Mouse (Mus musculus): ENCODE data around the gene Cs.
"Not testable (repeated sequence)": the region's sequence is repeated elsewhere in the genome, so short reads cannot be mapped to it uniquely, and the experiment has no call there.

Cs gene

DNA sequence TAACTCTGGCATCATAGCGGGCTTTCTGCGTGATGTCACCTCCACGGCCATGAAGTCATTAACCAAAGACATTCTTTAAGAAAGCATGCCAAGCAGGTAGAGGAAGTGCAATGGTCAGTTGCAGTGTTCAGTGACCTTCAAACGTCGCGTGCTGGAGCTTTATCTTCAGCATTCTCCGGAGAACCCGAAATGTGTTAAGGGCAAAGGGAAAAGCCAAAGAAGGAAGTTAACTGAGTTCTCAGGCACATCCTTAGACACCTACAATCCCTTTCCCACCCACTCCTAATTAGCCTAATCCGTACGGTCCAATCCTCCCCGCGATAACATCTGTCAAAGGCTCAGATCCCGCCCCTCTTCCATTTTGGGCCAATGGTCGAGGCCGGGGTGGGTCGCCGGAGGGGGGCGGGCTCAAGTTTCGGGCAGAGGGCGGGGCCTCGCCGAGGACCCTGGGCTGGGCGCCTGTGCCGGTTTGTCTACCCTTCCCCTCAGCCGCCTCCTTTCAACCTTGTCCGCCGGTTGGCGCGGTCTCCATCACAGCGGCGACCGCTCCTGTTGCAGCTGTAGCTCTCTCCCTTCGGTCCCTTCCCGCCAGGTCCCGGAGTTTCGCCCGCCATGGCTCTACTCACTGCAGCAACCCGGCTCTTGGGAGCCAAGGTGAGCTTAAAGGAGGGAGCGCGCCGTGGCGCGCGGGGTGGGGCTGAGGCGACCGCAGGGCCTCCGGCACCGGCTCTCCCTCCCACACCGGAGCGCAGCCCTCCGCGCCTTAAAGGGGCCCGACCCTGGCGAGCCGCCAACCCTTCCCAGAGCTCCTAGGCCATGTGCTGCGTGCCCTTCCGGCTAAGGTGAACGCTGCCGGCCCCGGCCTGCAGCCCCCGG is at the start of gene Cs:
Gene Cs, plus strand, starts transcription at position 429 of the 876 bp plus-strand sequence.
- peak; percentile 99 for DNase-seq (ENCODE audit: low read depth)

DNA sequence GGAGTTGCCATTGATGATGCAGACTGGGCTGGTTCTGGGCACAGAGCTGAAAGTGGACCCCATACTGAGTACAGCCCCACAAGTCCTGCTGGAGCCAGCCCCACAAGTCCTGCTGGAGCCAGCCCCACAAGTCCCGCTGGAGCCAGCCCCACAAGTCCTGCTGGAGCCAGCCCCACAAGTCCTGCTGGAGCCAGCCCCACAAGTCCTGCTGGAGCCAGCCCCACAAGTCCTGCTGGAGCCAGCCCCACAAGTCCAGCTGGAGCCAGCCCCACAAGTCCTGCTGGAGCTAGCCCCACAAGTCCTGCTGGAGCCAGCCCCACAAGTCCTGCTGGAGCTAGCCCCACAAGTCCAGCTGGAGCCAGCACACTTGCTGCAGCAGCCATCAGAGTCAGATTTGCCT is 46.9 kb upstream of the Cs start:
- DNase-seq (ENCODE audit: low read depth): not testable (repeated sequence)

DNA sequence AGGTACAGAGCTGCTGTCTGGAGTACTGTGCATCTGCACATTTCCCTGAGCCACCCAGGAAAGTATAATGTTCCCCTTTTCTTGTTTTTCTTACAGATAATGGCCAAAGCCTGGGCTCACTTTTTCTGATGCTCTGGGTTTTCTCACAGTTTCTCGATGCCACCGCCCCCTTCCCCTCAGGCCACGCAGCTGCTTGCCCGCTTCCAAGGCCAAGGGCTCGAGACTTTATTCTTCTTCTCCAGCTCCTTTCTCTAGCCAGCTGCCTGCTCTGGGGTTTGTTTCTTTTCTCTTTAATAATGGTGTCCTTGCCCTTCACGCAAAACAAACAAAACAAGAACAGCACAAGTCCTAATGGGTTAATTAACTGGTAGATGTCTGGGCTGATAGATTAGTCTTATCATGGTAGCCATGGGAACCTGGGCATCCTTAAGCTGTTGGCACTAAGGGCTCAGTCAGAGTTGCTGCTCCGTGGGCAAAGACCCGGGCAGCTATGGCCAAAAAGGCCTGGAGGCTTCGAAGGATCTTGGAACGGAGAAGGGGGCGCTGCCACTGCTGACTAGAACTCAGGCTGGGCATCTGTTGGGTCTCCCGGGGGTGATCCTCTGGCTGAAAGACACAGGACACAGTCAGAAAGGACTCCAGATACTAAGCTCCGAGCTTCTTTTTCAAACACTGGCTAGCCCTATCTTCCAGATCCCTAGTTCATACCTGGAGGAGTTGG is 41.0 kb upstream of the Cs start:
- no peak for DNase-seq (ENCODE audit: low read depth)

DNA sequence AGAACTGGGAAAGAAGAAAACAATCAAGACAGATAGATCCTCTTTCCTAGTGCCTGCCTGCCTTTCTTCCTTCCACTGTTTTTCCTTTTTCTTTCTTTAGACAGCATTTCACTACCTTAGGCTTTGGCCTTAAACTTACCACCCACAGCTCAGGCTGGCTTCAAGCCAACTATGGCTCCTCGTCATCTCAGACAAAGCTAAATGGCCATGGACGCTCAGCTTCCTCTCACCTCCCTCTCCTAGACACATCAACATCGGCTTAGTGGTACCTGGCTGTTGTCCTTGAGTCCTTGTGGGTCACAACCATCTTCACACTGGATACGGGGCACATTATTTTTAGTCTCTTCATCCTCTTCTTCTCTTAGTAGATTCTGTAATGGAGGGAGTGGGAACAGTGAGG is 40.3 kb upstream of the Cs start:
- DNase-seq (ENCODE audit: low read depth): no peak

DNA sequence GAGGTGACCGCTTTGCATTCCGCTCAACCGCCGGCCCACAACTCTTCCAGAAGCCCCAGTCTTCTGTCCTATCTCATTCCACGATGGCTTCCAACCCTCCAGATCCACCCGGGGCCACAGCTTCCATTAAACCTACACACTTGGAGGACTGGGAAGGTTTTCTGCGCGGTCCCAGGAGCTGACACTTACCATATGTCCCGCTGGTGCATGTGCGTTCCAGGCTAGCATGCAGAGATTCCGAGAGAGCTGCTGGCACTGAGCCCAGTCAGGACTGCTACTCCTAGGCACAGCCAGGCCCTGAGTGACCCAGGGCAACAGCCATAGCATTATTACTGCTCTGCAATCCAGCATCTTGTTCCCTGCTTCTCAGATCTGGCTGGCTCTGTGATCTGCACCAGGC is 39.9 kb upstream of the Cs start:
- no peak for DNase-seq (ENCODE audit: low read depth)

DNA sequence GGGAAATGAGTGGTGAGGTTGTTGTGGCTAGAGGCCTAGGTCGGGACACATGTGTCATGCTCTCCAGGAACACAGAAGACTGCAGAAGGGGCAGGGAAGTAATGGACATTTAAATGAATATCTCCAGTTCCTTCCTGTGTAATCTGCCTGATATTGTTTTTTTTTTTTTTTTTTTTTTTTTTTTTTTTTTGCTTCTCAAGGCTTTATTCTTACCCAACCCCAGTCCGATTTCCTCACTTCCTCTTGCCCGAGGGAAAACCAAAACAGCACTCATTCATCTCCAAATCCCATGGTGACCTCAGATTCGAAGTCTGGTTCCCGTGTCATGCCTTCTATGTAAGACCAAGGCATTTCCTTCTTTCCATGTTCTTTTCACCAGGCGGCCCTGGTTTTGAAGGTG is 39.3 kb upstream of the Cs start:
- no peak for DNase-seq (ENCODE audit: low read depth)

DNA sequence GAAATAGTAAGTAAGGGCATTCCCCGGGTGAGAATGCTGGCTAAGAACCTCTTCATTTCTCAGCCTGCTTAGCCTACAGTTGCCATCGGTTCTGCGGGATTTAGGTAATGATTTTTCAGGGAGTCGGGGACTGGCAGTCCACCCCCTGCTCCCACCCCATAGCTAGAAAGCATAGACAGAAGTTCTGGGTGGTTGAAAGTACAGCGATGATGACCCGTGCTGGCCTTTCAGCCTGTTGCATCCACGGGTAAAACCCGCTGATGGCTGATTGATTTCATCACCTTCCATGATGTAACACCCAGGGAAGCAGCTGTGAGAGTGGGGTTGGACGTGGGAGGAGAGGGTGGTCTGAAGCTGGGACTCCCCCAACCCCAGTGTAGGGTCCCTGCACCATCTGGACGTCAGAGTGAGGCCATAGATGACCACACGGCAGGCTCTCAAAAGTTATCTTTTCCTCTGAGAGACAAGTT is 38.8 kb upstream of the Cs start, which contains the start of gene Il23a:
Gene Il23a, minus strand, starts transcription at position 51 of the 470 bp plus-strand sequence.
- no peak for DNase-seq (ENCODE audit: low read depth)

DNA sequence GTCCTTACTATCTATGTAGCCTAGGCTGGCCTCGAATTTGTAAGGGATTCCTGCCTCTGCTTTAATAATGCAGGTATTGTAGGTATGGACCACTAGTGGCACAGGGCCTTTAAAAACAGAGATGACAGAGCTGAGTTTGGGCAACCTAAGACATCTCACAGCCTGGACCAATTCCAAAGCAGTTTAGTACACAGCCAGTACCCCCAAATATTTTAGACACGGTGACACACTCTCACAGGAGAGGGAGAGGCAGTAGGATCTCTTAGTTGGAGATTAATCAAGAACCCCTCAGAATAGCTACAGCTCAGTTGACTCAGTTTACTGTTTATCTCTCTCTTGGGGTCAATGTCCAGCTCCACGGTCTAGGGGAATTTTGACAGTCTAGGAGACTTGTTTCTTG is 35.2 kb upstream of the Cs start:
- DNase-seq (ENCODE audit: low read depth): no peak

DNA sequence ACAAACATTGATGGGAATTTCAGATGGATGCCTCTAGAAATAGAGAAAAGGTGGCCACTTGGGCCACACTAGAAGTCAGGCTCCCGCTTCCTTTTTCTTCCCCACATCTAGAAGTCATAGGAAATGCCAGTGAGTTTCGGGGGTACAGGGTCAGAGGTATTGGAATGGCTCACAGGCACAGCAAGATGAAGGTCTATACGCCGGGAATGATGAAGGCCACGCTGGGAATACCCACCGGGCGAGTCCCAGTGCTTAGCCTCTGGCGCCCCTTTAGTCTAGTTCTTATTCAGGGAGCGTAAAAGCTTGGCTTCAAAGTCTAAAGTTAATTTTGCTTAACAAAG is 34.8 kb upstream of the Cs start:
- DNase-seq (ENCODE audit: low read depth): no peak

DNA sequence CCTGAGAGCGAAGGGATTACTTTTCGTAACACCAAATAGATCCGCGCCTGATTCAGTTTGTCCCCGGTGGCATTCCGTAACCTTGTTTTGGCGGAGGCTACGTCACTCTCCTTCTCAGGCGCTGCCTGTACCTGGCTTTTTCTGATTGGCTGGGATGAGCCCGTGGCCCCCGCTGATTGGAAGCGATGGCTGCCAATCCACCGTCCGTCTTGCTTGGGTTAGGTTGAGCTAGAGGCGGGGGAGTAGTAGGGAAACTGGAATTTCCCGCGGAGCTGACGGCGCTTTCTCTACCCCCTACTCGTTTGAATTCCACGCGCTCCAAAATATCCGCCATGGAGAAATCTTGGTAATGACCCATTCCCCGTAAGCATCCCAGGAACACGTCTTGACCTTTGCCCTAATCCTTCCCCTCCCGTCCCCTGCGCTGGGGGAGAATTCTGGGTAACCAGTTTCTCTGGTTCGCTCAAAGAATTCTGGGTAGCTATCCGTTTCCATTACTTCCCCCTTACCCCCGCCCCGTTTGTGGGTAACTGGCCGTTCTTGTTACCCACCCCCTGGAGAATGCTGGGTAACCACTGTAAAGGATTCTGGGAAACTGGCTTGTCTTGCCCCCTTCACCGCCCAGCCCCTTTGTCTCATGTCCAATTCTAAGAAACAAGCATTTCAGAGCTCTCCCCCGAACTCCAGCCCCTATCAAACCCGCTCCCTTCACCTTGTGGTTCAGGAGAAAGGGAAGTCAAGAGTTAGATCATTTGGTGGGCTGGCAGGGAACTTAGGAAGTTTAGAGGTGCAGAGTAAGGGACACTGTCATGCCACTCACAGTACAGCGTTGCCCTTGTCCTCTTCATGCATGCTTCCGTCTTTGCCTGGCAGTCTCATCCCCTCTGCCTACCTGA is 34.2 kb upstream of the Cs start, which contains the start of gene Pan2:
Gene Pan2, plus strand, starts transcription at position 210 of the 896 bp plus-strand sequence.
- peak; percentile 100 for DNase-seq (ENCODE audit: low read depth)

DNA sequence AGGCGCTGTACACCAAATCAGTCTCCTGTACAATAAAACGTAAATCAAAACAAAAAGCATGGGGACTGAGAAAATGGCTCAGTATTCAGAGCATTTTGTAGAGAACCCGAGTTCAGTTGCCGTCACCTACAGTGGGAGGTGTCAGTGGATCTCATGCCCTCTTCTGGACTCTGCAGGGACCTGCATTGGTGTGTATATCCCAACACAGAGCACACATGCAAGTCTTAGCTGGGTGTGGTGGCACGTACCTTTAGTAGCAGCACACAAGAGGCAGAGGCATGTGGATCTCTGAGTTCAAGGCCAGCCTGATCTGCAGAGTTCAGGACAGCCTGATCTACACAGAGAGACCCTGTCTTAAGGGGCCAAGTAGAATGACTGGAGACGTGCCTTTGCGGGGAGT is 27.9 kb upstream of the Cs start:
- DNase-seq (ENCODE audit: low read depth): no peak

DNA sequence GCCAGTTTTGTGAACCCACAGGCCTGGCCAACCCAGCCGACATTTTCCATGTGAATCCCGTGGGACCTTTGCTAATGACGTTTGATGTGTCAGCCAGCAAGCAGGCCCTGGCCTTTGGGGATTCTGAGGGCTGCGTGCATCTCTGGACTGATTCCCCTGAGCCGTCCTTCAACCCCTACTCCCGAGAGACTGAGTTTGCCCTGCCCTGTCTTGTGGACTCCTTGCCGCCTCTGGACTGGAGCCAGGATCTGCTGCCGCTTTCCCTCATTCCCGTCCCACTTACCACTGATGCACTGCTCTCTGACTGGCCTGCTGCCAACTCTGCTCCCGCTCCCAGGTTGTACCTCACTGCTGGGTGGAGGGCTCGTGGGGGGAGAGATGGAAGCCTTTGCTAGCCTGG is 27.4 kb upstream of the Cs start:
- DNase-seq (ENCODE audit: low read depth): no peak

DNA sequence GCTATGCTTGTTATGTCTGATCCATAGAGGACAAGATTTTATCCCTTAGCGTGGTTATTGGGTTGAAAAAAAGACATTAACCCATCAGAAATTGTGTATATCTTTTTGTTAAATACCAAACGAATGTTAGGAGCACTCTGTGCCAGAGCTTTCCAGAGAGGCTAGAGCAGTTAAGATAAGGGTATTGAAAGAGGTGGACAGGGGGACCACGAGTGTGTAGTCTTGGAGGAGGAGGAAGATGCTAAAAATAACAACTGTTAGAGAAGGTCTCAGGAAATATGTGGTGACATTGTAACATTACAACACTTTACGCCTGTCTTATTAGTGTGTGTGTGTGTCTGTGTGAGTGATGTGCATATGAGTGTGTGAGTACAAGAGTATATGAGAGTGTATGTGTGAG is 26.6 kb upstream of the Cs start:
- no peak for DNase-seq (ENCODE audit: low read depth)

DNA sequence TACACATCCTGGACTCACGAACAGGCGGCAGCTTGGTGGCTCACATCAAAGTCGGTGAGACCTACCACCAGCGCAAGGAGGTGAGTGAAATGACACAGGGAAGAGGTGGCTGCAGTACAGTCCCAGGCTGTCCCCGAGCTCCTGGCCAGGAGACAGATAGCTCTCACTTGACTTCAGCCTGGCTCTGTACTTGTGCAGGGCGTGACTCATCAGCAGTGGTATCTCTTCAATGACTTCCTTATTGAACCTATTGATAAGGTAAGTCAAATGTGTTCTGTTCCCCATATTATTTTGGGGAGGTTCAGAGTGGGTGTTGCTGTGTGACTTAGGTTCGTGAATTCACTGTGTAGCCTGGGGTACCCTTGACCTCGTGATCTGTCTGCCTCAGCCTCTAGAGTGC is 22.0 kb upstream of the Cs start:
- no peak for DNase-seq (ENCODE audit: low read depth)

DNA sequence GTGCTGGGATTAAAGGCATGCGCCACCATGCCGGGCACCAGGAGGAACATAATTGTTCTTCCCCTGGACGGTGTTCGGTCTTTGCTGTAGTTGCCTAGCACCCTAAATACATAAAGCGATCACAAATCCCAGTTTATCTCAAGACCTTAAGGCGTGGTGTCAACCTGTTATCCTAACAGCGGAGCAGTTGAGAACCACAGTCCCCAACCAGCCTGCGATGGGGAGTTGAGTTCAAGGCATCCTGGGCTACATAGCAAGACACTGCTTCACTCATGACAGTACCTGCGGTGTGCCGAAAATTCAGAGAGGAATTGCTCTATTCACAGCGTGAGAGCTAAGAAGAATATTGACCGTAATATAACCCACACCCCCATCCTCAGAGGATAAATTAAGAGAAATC is 15.9 kb upstream of the Cs start:
- no peak for DNase-seq (ENCODE audit: low read depth)

DNA sequence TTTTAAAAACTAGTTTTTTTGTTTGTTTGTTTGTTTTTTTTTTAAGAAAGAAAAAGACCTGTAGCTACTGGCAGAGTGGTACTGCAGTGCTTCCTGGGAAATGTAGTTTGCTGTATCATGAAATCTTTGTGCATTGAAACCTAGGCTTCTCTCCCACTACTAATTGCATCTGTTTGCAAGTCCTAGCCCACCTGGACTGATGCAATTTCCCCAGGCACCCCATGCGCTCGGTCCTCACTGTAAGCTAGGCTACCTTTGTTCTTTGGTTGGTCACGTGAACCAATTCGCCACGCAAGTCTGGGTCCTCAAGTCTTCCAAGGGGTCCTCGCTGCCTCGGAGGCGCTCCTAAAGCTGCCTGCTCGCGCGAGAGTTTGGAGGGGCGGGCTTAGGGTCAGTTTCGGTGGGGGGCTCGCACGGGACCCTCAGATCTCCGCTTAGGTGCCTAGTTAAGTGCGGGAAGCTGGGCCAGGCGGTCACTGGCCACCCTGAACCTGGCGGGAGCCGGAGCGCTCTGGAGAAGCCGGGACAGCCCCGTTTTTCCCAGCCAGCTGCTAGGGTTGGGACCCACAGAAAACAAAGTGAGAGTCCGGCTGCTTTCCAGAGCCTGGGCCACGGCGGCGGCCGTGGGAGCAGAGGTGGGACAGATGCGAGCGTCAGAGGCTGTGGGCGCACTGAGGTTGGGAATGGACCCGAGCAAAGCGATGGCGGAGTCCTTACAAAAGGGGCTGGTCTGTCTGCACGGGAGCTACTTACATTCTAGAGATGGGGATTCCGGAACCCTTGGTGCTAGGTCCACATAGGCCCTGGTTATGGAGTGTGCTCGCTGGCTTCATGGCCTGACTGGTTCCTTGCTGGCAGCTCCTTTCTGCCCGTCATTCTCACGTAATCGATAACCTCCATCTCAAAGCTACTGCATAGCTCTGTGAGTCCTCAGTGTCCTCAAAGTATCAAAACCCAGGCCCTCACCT is 15.1 kb upstream of the Cs start, which contains the start of gene Cnpy2:
Gene Cnpy2, plus strand, starts transcription at position 319 of the 968 bp plus-strand sequence.
- peak; percentile 89 for DNase-seq (ENCODE audit: low read depth)

DNA sequence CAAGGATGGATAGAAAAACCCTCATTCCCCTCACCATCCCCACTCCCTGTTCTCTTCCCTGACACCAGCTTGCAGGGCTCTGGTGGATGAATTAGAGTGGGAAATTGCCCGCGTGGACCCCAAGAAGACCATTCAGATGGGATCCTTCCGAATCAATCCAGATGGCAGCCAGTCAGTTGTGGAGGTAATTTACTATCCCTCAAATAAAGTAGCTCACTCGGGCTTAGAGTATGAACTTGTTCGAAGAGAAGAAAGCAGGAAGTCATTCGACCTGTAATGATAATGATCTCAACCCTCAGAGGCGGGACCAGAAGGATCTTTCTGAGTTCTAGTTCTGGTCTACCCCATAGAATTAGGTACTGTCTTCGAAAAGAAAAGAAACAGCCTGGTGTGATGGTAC is 14.0 kb upstream of the Cs start:
- peak; percentile 75 for DNase-seq (ENCODE audit: low read depth)

DNA sequence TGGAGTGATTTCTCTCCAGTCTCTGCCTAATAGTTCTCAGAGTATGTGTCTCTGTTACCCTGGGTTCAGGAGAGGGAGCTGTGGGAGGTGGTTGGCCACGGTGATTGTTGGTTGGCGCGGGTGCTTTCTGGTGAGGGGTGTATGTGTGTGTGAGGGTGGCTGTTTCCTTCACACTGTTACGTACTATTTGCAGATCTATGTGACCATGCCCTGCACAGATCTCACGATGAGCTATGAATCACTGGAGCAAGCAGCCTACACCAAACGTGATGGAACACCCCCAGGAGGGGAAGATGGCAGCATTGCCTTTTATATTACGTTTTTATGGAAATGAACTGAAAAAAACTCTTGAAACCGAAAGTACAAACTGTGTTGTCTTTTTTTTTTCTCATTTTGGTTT is 10.7 kb upstream of the Cs start:
- no peak for DNase-seq (ENCODE audit: low read depth)

DNA sequence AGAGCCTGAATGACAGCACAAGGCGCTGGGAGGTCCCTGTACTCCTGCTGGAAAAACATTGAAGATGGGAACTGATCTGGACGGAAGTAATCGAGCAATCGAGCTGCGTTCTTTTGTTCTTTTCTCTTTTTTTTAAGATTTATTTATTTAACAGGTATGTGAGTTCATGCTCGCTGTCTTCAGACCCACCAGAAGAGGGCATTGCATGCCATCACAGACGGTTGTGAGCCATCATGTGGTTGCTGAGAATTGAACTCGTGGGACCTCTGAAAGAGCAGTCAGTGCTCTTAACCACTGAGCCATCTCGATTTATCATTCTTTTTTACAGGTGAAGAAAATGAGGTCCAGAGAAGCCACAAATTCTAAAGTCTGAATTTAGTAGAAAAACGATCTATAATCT is 9.9 kb upstream of the Cs start:
- DNase-seq (ENCODE audit: low read depth): peak; percentile 37

DNA sequence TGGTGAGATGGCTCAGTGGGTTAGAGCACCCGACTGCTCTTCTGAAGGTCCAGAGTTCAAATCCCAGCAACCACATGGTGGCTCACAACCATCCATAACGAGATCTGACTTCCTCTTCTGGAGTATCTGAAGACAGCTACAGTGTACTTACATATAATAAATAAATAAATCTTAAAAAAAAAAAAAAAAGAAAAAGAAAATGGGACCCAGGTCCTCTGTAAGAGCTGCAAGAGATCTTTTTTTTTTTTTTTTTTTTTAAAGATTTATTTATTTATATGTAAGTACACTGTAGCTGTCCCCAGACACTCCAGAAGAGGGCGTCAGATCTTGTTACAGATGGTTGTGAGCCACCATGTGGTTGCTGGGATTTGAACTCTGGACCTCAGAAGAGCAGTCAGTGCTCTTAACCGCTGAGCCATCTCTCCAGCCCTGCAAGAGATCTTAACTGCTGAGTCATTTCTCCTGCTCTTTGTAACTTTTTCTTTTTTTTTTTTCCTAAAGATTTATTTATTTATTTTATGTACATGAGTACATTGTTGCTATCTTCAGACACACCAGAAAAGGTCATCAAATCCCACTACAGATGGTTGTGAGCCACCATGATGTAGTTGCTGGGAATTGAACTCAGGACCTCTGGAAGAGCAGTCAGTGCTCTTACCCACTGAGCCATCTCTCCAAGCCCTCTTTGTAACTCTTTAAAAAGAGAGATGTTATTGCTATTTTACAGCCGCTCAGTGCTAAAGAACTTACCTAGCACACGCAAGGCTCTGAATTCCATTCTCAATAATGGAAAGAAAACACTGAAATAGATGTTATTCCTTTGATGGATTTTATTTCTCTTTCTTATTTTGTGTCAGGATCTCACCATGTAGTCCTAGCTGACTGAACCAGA is 4.9 kb upstream of the Cs start:
- DNase-seq (ENCODE audit: low read depth): not testable (repeated sequence)

All from induced T-regulatory cell, adult 2 months (primary cell).